Mouse (Mus musculus) liver, adult 2 months (tissue): ENCODE measurements around the gene Hoxb7.

Experiments
- CTCF ChIP-seq: fragments of 200-500 bp; IDR thresholded peaks from 2 replicates; pipeline ENCODE4 v1.5.1; 2011; ENCODE audit warnings: low read depth, low read length, control low read depth
- POLR2A ChIP-seq: fragments of 200-500 bp; IDR thresholded peaks from 2 replicates; pipeline ENCODE4 v1.6.1; 2011; ENCODE audit warnings: low read length, control low read depth; ENCODE audit not compliant: insufficient read depth; ENCODE audit errors: extremely low read depth

DNA sequence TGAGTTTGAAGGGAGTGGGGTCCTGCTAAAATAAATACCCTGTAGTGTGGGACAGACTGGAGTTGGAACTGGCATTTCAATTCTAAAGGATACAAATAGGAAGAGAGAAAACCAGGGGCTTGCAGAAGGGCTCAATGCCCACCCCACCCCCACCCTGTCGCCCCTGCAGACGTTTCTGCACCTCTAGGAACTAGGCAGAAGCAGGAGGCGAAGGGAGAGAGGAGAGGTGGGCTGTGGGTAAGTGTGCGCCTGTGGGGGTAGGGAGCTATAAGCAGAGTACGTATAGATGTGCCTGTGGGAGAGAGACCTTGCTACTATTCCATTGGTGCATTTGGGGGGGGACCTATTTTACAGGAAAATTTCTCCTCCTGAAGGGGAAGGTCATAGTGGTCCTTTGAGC lies 41.3 kb downstream of the Hoxb7 start:
- TF ChIP-seq CTCF (no peak), POLR2A (no peak)
